Mouse (Mus musculus): ENCODE data around the gene Map3k5. TPM values are rescaled to one million over a fixed set of nuclear protein-coding genes. Genes with fewer than 3 reads are reported as not detected.

Map3k5 gene
- polyA plus RNA-seq, 1 experiment from 2014 or later: 1.0 TPM

- no peaks in the 10 kb centered on the region for H3K36me3 ChIP-seq (ENCODE audit: control insufficient read depth, insufficient read depth, low read length)
- no peak overlapping the region for H3K4me3 ChIP-seq (ENCODE audit: low read length)
- H3K27me3 ChIP-seq (replicated peaks; ENCODE audit: control insufficient read depth, insufficient read depth, low read length): no peaks in the 10 kb centered on the region
- no peak overlapping the region for H3K27ac ChIP-seq (ENCODE audit: low read depth, low read length)
- no peak overlapping the region for H3K4me2 ChIP-seq (ENCODE audit: low read length)
- H3K4me1 ChIP-seq (ENCODE audit: control insufficient read depth, insufficient read depth, low read depth, low read length): no peaks in the 10 kb centered on the region
- no peak for ATAC-seq
- no peak overlapping the region for H3K9ac ChIP-seq (ENCODE audit: low read depth, low read length)
- 91% methylated on average over 4 of the region's 4 CpGs for WGBS
- H3K9me3 ChIP-seq (ENCODE audit: control insufficient read depth, low read length): no peaks in the 10 kb centered on the region
Measured at GRCm38 (mm10) chr10:19949106-19949505, 14.8 kb downstream of the Map3k5 start.

- H3K36me3 ChIP-seq (ENCODE audit: control insufficient read depth, insufficient read depth, low read length): no peaks in the 10 kb centered on the region
- no peak overlapping the region for H3K4me2 ChIP-seq (ENCODE audit: low read length)
- no peak for ATAC-seq
- no peak overlapping the region for H3K27ac ChIP-seq (ENCODE audit: low read depth, low read length)
- no peaks in the 10 kb centered on the region for H3K9me3 ChIP-seq (ENCODE audit: control insufficient read depth, low read length)
- H3K9ac ChIP-seq (ENCODE audit: low read depth, low read length): no peak overlapping the region
- H3K27me3 ChIP-seq (replicated peaks; ENCODE audit: control insufficient read depth, insufficient read depth, low read length): no peaks in the 10 kb centered on the region
- no peaks in the 10 kb centered on the region for H3K4me1 ChIP-seq (ENCODE audit: control insufficient read depth, insufficient read depth, low read depth, low read length)
- WGBS: 86% methylated on average over 11 of the region's 11 CpGs
- no peak overlapping the region for H3K4me3 ChIP-seq (ENCODE audit: low read length)
Measured at GRCm38 (mm10) chr10:19953032-19953761, 18.9 kb downstream of the Map3k5 start.

- H3K4me3 ChIP-seq (ENCODE audit: low read length): no peak overlapping the region
- H3K9ac ChIP-seq (ENCODE audit: low read depth, low read length): no peak overlapping the region
- no peak overlapping the region for H3K27ac ChIP-seq (ENCODE audit: low read depth, low read length)
- no peaks in the 10 kb centered on the region for H3K36me3 ChIP-seq (ENCODE audit: control insufficient read depth, insufficient read depth, low read length)
- H3K4me1 ChIP-seq (ENCODE audit: control insufficient read depth, insufficient read depth, low read depth, low read length): no peaks in the 10 kb centered on the region
- 89% methylated on average over 3 of the region's 3 CpGs for WGBS
- no peak for ATAC-seq
- no peaks in the 10 kb centered on the region for H3K27me3 ChIP-seq (replicated peaks; ENCODE audit: control insufficient read depth, insufficient read depth, low read length)
- no peak overlapping the region for H3K4me2 ChIP-seq (ENCODE audit: low read length)
- no peaks in the 10 kb centered on the region for H3K9me3 ChIP-seq (ENCODE audit: control insufficient read depth, low read length)
Measured at GRCm38 (mm10) chr10:19954572-19954971, 20.3 kb downstream of the Map3k5 start.

GRCm38 (mm10) chr10:19955817-19956216 lies 21.5 kb downstream of the Map3k5 start:
- H3K4me2 ChIP-seq (ENCODE audit: low read length): no peak overlapping the region
- no peaks in the 10 kb centered on the region for H3K36me3 ChIP-seq (ENCODE audit: control insufficient read depth, insufficient read depth, low read length)
- H3K9me3 ChIP-seq (ENCODE audit: control insufficient read depth, low read length): no peaks in the 10 kb centered on the region
- no peaks in the 10 kb centered on the region for H3K27me3 ChIP-seq (replicated peaks; ENCODE audit: control insufficient read depth, insufficient read depth, low read length)
- WGBS: 93% methylated on average over 6 of the region's 6 CpGs
- no peak for ATAC-seq
- H3K27ac ChIP-seq (ENCODE audit: low read depth, low read length): no peak overlapping the region
- H3K9ac ChIP-seq (ENCODE audit: low read depth, low read length): no peak overlapping the region
- no peak overlapping the region for H3K4me3 ChIP-seq (ENCODE audit: low read length)
- H3K4me1 ChIP-seq (ENCODE audit: control insufficient read depth, insufficient read depth, low read depth, low read length): no peaks in the 10 kb centered on the region

- no peaks in the 10 kb centered on the region for H3K4me1 ChIP-seq (ENCODE audit: control insufficient read depth, insufficient read depth, low read depth, low read length)
- no peak overlapping the region for H3K9ac ChIP-seq (ENCODE audit: low read depth, low read length)
- no peaks in the 10 kb centered on the region for H3K27me3 ChIP-seq (replicated peaks; ENCODE audit: control insufficient read depth, insufficient read depth, low read length)
- H3K27ac ChIP-seq (ENCODE audit: low read depth, low read length): no peak overlapping the region
- H3K36me3 ChIP-seq (ENCODE audit: control insufficient read depth, insufficient read depth, low read length): no peaks in the 10 kb centered on the region
- no peak overlapping the region for H3K4me2 ChIP-seq (ENCODE audit: low read length)
- no peak for ATAC-seq
- no peak overlapping the region for H3K4me3 ChIP-seq (ENCODE audit: low read length)
- whole genome bisulfite sequencing: 81% methylated on average over 6 of the region's 6 CpGs
- no peaks in the 10 kb centered on the region for H3K9me3 ChIP-seq (ENCODE audit: control insufficient read depth, low read length)
Measured at GRCm38 (mm10) chr10:19956745-19957144, 22.5 kb downstream of the Map3k5 start.

GRCm38 (mm10) chr10:19960831-19961380 lies 26.6 kb downstream of the Map3k5 start:
- no peaks in the 10 kb centered on the region for H3K9me3 ChIP-seq (ENCODE audit: control insufficient read depth, low read length)
- H3K27ac ChIP-seq (ENCODE audit: low read depth, low read length): no peak overlapping the region
- H3K27me3 ChIP-seq (replicated peaks; ENCODE audit: control insufficient read depth, insufficient read depth, low read length): no peaks in the 10 kb centered on the region
- no peak overlapping the region for H3K4me2 ChIP-seq (ENCODE audit: low read length)
- no peaks in the 10 kb centered on the region for H3K4me1 ChIP-seq (ENCODE audit: control insufficient read depth, insufficient read depth, low read depth, low read length)
- H3K36me3 ChIP-seq (ENCODE audit: control insufficient read depth, insufficient read depth, low read length): no peaks in the 10 kb centered on the region
- H3K4me3 ChIP-seq (ENCODE audit: low read length): no peak overlapping the region
- 86% methylated on average over 6 of the region's 6 CpGs for WGBS
- ATAC-seq: no peak
- H3K9ac ChIP-seq (ENCODE audit: low read depth, low read length): no peak overlapping the region

GRCm38 (mm10) chr10:19962746-19963145 lies 28.5 kb downstream of the Map3k5 start:
- no peak overlapping the region for H3K9ac ChIP-seq (ENCODE audit: low read depth, low read length)
- ATAC-seq: no peak

GRCm38 (mm10) chr10:19963206-19963605 lies 28.9 kb downstream of the Map3k5 start:
- H3K4me2 ChIP-seq (ENCODE audit: low read length): no peak overlapping the region
- no peaks in the 10 kb centered on the region for H3K9me3 ChIP-seq (ENCODE audit: control insufficient read depth, low read length)
- H3K27me3 ChIP-seq (replicated peaks; ENCODE audit: control insufficient read depth, insufficient read depth, low read length): no peaks in the 10 kb centered on the region
- no peak overlapping the region for H3K4me3 ChIP-seq (ENCODE audit: low read length)
- H3K9ac ChIP-seq (ENCODE audit: low read depth, low read length): no peak overlapping the region
- no peaks in the 10 kb centered on the region for H3K36me3 ChIP-seq (ENCODE audit: control insufficient read depth, insufficient read depth, low read length)
- WGBS: 90% methylated on average over 1 of the region's 1 CpGs
- H3K27ac ChIP-seq (ENCODE audit: low read depth, low read length): no peak overlapping the region
- no peak for ATAC-seq
- H3K4me1 ChIP-seq (ENCODE audit: control insufficient read depth, insufficient read depth, low read depth, low read length): no peaks in the 10 kb centered on the region

More at GRCm38 (mm10) chr10:19962746-19963145, 28.5 kb downstream of the Map3k5 start:
- Histone ChIP-seq H3K4me1 (ENCODE audit: control insufficient read depth, insufficient read depth, low read depth, low read length) (no peaks in the 10 kb centered on the region), H3K27ac (ENCODE audit: low read depth, low read length) (no peak overlapping the region), H3K27me3 (replicated peaks; ENCODE audit: control insufficient read depth, insufficient read depth, low read length) (no peaks in the 10 kb centered on the region), H3K36me3 (ENCODE audit: control insufficient read depth, insufficient read depth, low read length) (no peaks in the 10 kb centered on the region), H3K9me3 (ENCODE audit: control insufficient read depth, low read length) (no peaks in the 10 kb centered on the region), H3K4me2 (ENCODE audit: low read length) (no peak overlapping the region), H3K4me3 (ENCODE audit: low read length) (no peak overlapping the region)
- 87% methylated on average over 4 of the region's 4 CpGs for whole genome bisulfite sequencing

GRCm38 (mm10) chr10:19964105-19964504 lies 29.8 kb downstream of the Map3k5 start:
- Histone ChIP-seq H3K9ac (ENCODE audit: low read depth, low read length) (no peak overlapping the region), H3K4me3 (ENCODE audit: low read length) (no peak overlapping the region), H3K4me1 (ENCODE audit: control insufficient read depth, insufficient read depth, low read depth, low read length) (no peaks in the 10 kb centered on the region), H3K27me3 (replicated peaks; ENCODE audit: control insufficient read depth, insufficient read depth, low read length) (no peaks in the 10 kb centered on the region), H3K9me3 (ENCODE audit: control insufficient read depth, low read length) (no peaks in the 10 kb centered on the region), H3K4me2 (ENCODE audit: low read length) (no peak overlapping the region), H3K27ac (ENCODE audit: low read depth, low read length) (no peak overlapping the region), H3K36me3 (ENCODE audit: control insufficient read depth, insufficient read depth, low read length) (no peaks in the 10 kb centered on the region)
- WGBS: 87% methylated on average over 4 of the region's 4 CpGs
- no peak for ATAC-seq

Data from hindbrain, embryonic 16.5 days (tissue).